Mouse (Mus musculus): Measurements from ENCODE around the gene Armc12.
"Not testable (repeated sequence)": the region's sequence is repeated elsewhere in the genome, so short reads cannot be mapped to it uniquely, and the experiment has no call there.

The Armc12 gene

GRCm38 (mm10) chr17:28524009-28524695, 6.5 kb upstream of the Armc12 start:
- in situ Hi-C loops (cut with MboI; ENCODE audit: unreplicated experiment in 2 of 2) = loop anchor here (5.0 to 25.0 kb wide), 5 partner anchors 37 to 1487 kb away; partner anchors contain the start of genes Def6 (in 2 of the 2) and Bak1 (in 1 of the 2)

DNA sequence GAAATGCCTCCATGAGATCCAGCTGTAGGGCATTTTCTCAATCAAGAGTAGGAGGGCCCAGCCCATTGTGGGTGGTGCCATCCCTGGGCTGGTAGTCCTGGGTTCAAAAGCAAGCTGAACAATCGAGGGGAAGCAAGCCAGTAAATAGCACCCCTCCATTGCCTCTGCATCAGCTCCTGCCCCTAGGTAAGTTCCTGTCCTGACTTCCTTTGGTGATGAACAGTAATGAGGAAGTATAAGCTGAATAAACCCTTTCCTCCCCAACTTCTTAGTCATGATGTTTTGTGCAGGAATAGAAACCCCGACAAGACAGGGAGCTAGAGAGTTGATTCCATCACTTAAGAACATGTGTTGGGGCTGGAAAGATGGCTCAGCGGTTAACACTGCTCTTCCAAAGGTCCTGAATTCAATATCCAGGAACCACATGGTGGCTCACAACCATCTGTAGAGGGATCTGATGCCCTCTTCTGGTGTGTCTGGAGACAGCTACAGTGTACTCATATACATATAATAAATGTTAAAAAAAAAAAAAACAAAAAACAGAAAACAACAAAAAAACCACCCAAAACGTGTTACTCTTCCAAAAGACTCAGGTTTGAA, 5.7 kb upstream of the Armc12 start:
- in situ Hi-C loops (cut with MboI; ENCODE audit: unreplicated experiment in 2 of 2) = loop anchor here (5.0 to 25.0 kb wide), 8 partner anchors 38 to 1488 kb away; partner anchors contain the start of genes Def6 (in 2 of the 2), Bak1 (in 1 of the 2) and Tcp11 (in 1 of the 2)

- in situ Hi-C loops (cut with MboI; ENCODE audit: unreplicated experiment in 2 of 2) = loop anchor here (5.0 to 25.0 kb wide), 4 partner anchors 115 to 440 kb away; partner anchors contain the start of genes Def6 (in 1 of the 2) and Tcp11 (in 1 of the 2)
Measured at GRCm38 (mm10) chr17:28527184-28528042, 3.2 kb upstream of the Armc12 start.

DNA sequence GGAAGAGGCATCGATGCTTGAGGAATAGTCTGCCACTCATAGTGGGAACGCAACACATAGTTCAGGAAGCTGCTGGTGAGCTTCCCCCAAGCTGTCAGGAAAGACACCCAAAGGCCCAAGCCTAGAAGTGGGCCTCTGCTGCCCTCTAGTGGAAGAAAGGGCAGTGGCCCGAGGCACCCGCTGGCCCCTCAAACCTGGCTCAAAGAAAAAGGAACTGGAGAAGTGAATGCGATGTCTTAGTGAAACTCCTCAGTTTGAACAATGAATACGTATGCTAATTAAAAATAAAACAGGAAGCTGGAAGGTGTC, 2.6 kb upstream of the Armc12 start:
- in situ Hi-C loops (cut with MboI; ENCODE audit: unreplicated experiment in 2 of 2) = loop anchor here (5.0 to 25.0 kb wide), 4 partner anchors 116 to 441 kb away; partner anchors contain the start of genes Def6 (in 1 of the 2) and Tcp11 (in 1 of the 2)

GRCm38 (mm10) chr17:28529116-28529515, 1.5 kb upstream of the Armc12 start:
- in situ Hi-C loops (cut with MboI; ENCODE audit: unreplicated experiment in 2 of 2) = loop anchor here (5.0 to 25.0 kb wide), 4 partner anchors 117 to 442 kb away; partner anchors contain the start of genes Def6 (in 1 of the 2) and Tcp11 (in 1 of the 2)

GRCm38 (mm10) chr17:28531946-28532345, 1.3 kb downstream of the Armc12 start:
- in situ Hi-C loops (cut with MboI; ENCODE audit: unreplicated experiment in 2 of 2) = loop anchor here (10.0 to 25.0 kb wide), 2 partner anchors 157 to 445 kb away; partner anchors contain the start of gene Tcp11 (in 1 of the 2)

DNA sequence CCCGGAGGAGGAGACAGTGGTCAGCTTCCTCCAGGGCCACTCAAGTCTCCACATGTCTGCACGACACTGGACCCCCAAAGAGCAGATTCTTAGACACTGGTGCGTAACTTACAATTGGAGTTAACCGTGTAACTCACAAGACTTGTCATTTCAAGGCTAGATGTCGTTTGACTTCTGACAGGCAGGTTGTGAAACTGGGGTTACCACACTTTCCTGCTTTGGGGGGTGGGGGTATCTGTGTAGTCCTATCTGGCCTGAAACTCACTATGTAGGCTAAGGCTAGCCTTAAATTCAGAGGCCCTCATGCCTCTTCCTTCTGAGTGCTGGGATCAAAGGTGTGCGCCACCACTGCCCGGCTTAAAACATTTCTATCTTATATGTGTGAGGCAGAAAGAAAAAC, 2.0 kb downstream of the Armc12 start:
- in situ Hi-C loops (cut with MboI; ENCODE audit: unreplicated experiment in 2 of 2) = loop anchor here (10.0 to 25.0 kb wide), 2 partner anchors 158 to 445 kb away; partner anchors contain the start of gene Tcp11 (in 1 of the 2)

DNA sequence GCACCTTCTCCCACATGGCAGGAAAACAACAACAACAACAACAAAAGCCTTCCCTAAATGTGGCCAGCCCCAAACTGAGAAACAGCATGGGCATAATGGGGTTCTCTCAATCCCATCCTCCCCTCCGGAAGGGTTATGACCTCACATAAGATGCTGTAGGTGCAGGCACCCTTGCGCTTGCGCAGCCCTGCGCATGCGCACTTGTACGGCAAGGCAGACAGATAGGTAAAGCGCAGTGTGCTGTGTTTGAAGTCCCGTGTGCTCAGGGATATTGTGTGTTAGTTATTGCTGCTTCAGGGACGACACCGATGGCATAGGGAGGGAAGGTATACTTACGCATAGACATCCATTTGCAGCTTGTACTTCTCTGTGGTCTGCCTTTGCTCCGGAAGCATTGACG, 2.7 kb downstream of the Armc12 start:
- in situ Hi-C loops (cut with MboI; ENCODE audit: unreplicated experiment in 2 of 2) = loop anchor here (10.0 to 25.0 kb wide), 2 partner anchors 159 to 446 kb away; partner anchors contain the start of gene Tcp11 (in 1 of the 2)

DNA sequence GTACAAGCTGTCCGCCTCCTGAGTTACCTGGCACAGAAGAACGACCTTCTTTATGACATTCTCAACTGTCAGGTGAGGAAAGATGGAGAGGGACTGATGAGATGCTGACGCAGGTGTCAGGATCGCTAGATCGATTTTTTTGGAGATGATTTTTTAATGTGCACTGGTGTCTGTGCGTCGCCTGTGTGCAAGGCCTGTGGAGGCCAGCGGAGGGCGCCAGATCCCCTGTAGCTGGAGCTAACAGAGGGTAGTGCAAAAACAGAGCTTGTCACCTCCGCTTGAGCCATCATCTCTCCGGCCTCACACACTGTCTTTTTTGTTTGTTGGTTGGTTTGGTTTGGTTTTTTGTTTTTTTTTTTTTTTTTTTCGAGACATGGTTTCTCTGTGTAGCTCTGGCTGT, 7.3 kb downstream of the Armc12 start:
- in situ Hi-C loops (cut with MboI; ENCODE audit: unreplicated experiment in 2 of 2) = loop anchor here (10.0 to 25.0 kb wide), 2 partner anchors 163 to 451 kb away; partner anchors contain the start of gene Tcp11 (in 1 of the 2)

GRCm38 (mm10) chr17:28546925-28547324, 16.3 kb downstream of the Armc12 start:
- in situ Hi-C loops (cut with MboI; ENCODE audit: unreplicated experiment in 2 of 2) = loop anchor here in 1 of 2 experiments (25.0 kb wide), 1 partner anchor 460 kb away; the partner anchor contains the start of gene Tcp11

DNA sequence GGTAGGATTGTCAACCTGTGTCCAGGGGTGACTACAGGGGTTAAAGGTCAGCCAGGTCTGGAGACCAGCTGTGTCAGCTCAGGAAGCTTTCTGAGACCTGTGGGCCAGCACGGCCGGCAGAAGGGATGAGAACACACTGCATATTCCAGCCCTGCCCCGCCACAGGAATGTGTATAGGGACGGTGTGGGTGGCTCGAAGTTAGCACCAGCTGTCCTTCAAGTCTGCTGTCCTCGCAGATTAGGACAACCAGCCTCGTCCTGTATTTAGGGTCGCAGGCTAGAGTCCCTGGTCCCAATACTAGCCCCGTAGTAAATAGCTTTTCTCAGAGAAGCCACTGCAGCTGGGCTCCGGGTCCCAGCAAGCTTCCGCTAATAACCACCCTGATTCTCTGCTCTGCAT, 17.9 kb downstream of the Armc12 start:
- in situ Hi-C loops (cut with MboI; ENCODE audit: unreplicated experiment in 2 of 2) = loop anchor here in 1 of 2 experiments (25.0 kb wide), 1 partner anchor 461 kb away; the partner anchor contains the start of gene Tcp11

- in situ Hi-C loops (cut with MboI; ENCODE audit: unreplicated experiment in 2 of 2) = loop anchor here in 1 of 2 experiments (25.0 kb wide), 1 partner anchor 462 kb away; the partner anchor contains the start of gene Tcp11
Measured at GRCm38 (mm10) chr17:28549111-28549510, 18.5 kb downstream of the Armc12 start, which contains the start of gene Clpsl2. Gene Clpsl2 (plus strand): TSS chr17:28549411.

GRCm38 (mm10) chr17:28553040-28553793, 22.6 kb downstream of the Armc12 start:
- in situ Hi-C loops (cut with MboI; ENCODE audit: unreplicated experiment in 2 of 2) = no loop called here

- in situ Hi-C loops (cut with MboI; ENCODE audit: unreplicated experiment in 2 of 2) = not testable (repeated sequence)
Measured at GRCm38 (mm10) chr17:28554021-28554420, 23.4 kb downstream of the Armc12 start.

DNA sequence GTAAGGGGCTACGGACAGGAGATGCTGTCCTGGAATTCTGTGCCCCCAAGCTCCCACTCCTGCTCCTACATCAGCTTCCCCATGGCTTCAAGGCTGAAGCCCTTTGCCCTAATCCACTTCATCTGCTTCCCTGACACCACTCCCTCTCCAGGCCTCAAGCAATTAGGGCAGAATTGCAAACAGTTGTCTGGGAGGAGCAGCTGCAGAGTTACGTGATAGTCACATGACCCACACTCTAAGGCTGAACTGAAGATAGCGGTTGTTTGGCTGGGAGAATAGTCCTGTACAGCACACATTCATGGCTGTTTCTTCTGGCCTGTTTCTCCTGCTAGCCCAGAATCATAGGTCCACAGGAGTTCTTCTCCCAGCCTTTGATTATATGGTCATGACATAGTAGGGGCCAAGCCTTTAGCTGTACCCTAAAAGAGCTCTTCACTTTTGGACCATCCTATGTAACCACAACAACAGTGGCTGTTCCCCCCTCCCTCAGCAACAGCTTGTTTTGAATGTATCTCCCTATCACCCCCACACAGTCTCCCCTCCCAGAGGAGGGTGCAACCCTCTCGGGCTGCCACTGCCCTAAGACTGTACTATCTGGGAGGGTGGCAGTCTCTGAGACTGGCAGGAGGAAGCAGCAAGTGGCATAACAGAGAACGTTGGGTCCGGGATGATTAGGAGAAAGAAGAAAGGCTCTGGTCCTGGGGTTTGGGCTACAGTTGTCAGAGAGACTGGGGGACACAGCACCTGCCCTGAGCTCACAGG, 26.2 kb downstream of the Armc12 start:
- in situ Hi-C loops (cut with MboI; ENCODE audit: unreplicated experiment in 2 of 2) = no loop called here

GRCm38 (mm10) chr17:28557772-28558171, 27.2 kb downstream of the Armc12 start:
- in situ Hi-C loops (cut with MboI; ENCODE audit: unreplicated experiment in 2 of 2) = no loop called here

GRCm38 (mm10) chr17:28560598-28560997, 30.0 kb downstream of the Armc12 start, which contains the start of gene Clps:
Gene Clps (minus strand): TSS chr17:28560766.
- in situ Hi-C loops (cut with MboI; ENCODE audit: unreplicated experiment in 2 of 2) = no loop called here

DNA sequence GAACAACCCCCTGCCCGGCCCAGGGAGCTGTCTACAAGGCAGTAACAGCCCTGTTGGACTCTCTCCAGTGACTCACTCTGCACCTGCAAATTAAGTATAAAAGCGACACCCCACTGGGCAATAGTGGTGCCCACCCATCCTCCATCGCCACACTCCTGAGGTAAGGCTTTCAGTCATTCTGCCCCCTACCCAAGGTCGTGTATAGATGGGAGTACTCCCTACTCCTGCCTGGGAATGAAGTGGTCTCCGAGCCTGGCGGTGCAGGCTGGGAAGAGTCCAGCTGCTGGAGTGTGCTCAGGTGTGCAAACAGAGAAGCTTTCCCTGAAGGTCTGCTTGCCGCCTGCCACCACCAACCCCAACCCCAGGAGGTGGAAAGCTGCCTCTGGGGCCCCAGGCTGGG, 31.0 kb downstream of the Armc12 start:
- in situ Hi-C loops (cut with MboI; ENCODE audit: unreplicated experiment in 2 of 2) = no loop called here

DNA sequence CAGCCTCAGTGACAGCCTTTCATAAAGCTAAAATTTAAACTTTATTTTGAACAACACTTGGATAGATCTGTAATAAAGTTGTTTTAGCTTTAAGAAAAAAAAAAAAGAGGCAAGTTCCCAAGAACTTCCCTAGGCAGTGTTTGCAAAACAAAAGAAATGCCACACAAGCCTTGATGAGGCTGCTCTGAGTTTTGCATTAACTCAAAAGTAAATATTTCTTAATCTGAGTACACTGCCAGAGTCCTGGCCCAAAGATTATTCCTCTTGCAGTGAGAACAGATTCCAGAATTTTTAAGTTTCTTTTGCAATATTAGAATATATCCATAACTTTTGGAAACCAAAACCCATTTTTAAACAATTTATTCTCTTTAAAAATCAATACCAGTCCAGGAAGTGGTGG, 34.6 kb downstream of the Armc12 start:
- in situ Hi-C loops (cut with MboI; ENCODE audit: unreplicated experiment in 2 of 2) = no loop called here
